Mouse (Mus musculus): Measurements from ENCODE around the gene Ap1m2. TPM values are rescaled to one million over a fixed set of nuclear protein-coding genes. Genes with fewer than 3 reads are reported as not detected.

Gene Ap1m2
- polyA plus RNA-seq, 1 experiment from 2014 or later = 53.2 TPM

DNA sequence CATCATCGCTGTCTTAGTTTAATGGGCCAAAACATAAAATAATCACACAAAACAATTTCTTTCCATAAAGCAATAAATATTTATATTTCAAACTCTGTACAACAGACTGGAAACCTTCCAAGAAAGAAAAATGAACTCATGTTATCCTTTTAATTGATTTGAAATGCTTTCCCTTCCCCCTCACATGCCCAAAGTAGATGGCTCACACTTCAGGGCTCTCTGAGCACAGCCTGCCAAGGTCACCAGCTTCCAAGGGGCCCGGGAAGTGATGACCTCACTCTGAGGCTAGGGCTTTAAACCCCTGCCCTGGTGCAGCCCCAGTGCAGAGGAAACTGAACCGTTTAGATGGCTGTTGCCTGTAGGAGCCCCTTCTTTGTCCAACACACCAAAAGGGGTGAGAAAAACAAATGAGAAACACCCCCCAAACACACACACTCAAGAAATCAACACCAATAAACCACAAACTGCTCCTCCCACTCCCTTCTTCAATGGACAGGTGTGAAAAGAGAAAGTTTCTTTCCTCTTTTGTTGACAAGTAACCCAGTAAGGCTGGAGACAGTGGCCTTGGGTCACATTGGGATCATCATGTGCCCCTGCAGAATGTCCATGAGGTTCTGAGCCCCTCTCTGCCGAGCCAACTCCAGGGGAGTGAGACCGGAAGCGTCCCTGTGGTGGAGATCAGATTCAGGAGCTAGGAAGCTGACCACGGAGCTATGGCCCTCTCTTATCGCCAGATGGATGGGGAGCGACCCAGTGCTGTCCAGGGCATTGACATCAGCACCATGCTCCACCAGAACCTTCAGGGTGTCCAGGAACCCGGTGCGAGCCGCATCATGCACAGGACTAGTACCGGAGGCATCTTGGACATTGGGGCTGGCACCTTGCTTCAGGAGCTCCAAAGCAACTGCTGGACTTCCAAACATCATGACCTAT is 23.5 kb downstream of the Ap1m2 start:
- Histone ChIP-seq H3K9ac (ENCODE audit: low read length) (peak overlapping the region; percentile 65), H3K27ac (ENCODE audit: low read length) (peak overlapping the region; percentile 91), H3K4me1 (replicated peaks; ENCODE audit: control insufficient read depth, insufficient read depth, low read length) (peaks cover 28% of the 10 kb centered on the region), H3K4me2 (ENCODE audit: low read depth, low read length) (peak overlapping the region; percentile 74), H3K9me3 (ENCODE audit: control insufficient read depth, low read length) (no peaks in the 10 kb centered on the region), H3K4me3 (ENCODE audit: low read length) (peak overlapping the region; percentile 85), H3K36me3 (ENCODE audit: control insufficient read depth, insufficient read depth, low read length) (peaks cover 6% of the 10 kb centered on the region; the same call in 1 of the 2 replicates), H3K27me3 (ENCODE audit: control insufficient read depth, insufficient read depth, low read depth, low read length) (no peaks in the 10 kb centered on the region)
- WGBS = 70% methylated on average over 13 of the region's 13 CpGs
- no peak for ATAC-seq (ENCODE audit: low read depth)

DNA sequence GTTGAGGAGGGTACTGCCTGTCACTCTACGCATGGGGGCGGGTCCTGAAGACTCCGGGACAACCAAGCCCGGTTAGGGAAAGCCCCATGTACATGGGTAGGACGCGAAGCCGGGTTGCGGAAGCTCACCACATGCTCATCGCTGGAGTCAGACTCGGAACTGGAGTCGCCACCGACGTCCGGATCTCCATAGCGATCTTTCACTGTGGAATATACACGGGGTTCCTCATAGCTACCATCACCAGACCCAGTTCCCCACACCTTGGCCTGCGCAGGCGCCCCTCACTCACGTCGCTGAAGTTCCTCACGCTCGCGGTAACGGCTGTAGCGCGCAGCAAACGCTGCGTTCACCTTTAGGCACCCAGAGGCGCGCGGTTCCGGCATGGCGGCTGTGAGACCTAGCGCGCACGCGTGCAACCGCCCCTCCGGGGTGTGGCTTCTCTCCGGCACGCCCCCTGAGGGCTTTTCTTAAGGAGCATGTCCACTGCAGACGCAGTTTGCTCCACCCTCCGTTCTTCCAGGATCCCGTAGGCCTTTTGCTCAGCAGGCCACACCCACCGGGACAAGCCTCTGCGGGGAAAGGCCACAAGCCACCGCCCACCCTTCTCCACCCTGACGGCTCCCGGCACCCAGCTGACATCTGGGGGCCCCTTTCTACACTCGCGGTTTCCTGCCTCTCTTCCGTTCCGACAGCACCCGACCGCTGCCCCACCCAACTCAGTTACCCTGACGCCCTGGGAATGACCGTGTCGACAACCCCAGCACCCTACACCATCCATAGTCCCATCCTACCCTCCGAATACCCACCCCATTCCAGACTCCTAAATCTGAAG is 24.4 kb downstream of the Ap1m2 start, which contains the start of gene Kri1:
Gene Kri1, minus strand, starts transcription at position 399 of the 832 bp plus-strand sequence.
- Histone ChIP-seq H3K27ac (ENCODE audit: low read length) (peak within 1 kb of the TSS; percentile 91), H3K9ac (ENCODE audit: low read length) (peak within 1 kb of the TSS; percentile 83), H3K4me2 (ENCODE audit: low read depth, low read length) (peak within 1 kb of the TSS; percentile 79), H3K4me1 (replicated peaks; ENCODE audit: control insufficient read depth, insufficient read depth, low read length) (peaks cover 28% of the 10 kb centered on the region), H3K9me3 (ENCODE audit: control insufficient read depth, low read length) (no peaks in the 10 kb centered on the region), H3K36me3 (ENCODE audit: control insufficient read depth, insufficient read depth, low read length) (peaks cover 8% of the 10 kb centered on the region; the same call in 1 of the 2 replicates), H3K27me3 (ENCODE audit: control insufficient read depth, insufficient read depth, low read depth, low read length) (no peaks in the 10 kb centered on the region), H3K4me3 (ENCODE audit: low read length) (peak within 1 kb of the TSS; percentile 85)
- peak; percentile 79 for ATAC-seq (ENCODE audit: low read depth)
- under 1% methylated on average over 59 of the region's 59 CpGs for WGBS

DNA sequence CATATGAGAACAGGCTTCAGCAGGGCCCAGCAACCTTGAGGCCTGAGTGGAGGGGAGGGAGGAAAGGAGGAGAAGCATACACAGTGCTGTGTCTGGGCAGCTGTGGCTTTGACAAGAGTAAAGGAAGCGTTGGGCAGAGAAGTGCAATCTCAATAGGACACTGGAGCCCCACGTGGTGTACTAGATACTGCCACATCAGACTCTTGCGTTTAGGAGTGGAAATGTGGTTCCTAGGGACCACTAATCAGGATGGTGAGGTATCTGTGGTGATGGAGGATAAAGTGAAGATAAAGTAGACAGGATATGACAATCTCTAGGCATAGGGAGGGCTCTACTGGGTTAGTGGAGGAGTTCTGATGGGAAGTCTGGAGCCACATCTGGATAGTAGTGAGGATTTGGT is 25.4 kb downstream of the Ap1m2 start:
- no peak for ATAC-seq (ENCODE audit: low read depth)
- peak overlapping the region; percentile 83 for H3K9ac ChIP-seq (ENCODE audit: low read length)

DNA sequence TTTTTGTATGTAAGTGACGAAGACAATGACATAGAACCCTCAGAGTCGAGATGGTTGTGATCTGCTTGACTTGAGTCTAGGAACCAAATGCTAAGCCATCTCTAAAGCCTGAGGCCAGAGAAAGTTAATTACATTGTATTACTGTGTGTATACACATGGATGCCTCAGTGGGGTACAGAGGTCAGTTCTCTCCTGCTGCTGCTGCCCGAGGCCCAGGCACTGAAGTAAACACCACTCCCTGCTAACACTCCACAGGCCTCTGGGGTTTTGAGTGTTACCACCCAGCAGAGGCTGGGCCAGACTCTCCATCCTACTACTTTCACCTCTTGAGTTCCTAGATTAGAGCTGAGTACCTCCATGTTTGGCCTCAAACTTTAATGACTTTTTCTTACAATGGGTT is 28.1 kb downstream of the Ap1m2 start:
- ATAC-seq (ENCODE audit: low read depth) = no peak
- Histone ChIP-seq H3K36me3 (ENCODE audit: control insufficient read depth, insufficient read depth, low read length) (peaks cover 32% of the 10 kb centered on the region), H3K27ac (ENCODE audit: low read length) (no peak overlapping the region), H3K9ac (ENCODE audit: low read length) (no peak overlapping the region), H3K4me3 (ENCODE audit: low read length) (no peak overlapping the region), H3K27me3 (ENCODE audit: control insufficient read depth, insufficient read depth, low read depth, low read length) (no peaks in the 10 kb centered on the region), H3K4me1 (replicated peaks; ENCODE audit: control insufficient read depth, insufficient read depth, low read length) (peaks cover 15% of the 10 kb centered on the region), H3K4me2 (ENCODE audit: low read depth, low read length) (no peak overlapping the region), H3K9me3 (ENCODE audit: control insufficient read depth, low read length) (no peaks in the 10 kb centered on the region)
- WGBS = 70% methylated on average over 3 of the region's 3 CpGs

More for the DNA sequence above, 25.4 kb downstream of the Ap1m2 start:
- Histone ChIP-seq H3K27me3 (ENCODE audit: control insufficient read depth, insufficient read depth, low read depth, low read length) (no peaks in the 10 kb centered on the region), H3K4me3 (ENCODE audit: low read length) (peak overlapping the region; percentile 85), H3K4me2 (ENCODE audit: low read depth, low read length) (peak overlapping the region; percentile 79), H3K27ac (ENCODE audit: low read length) (no peak overlapping the region), H3K36me3 (ENCODE audit: control insufficient read depth, insufficient read depth, low read length) (peaks cover 16% of the 10 kb centered on the region), H3K4me1 (replicated peaks; ENCODE audit: control insufficient read depth, insufficient read depth, low read length) (peaks cover 28% of the 10 kb centered on the region), H3K9me3 (ENCODE audit: control insufficient read depth, low read length) (no peaks in the 10 kb centered on the region)
- 50% methylated on average over 3 of the region's 3 CpGs for WGBS

DNA sequence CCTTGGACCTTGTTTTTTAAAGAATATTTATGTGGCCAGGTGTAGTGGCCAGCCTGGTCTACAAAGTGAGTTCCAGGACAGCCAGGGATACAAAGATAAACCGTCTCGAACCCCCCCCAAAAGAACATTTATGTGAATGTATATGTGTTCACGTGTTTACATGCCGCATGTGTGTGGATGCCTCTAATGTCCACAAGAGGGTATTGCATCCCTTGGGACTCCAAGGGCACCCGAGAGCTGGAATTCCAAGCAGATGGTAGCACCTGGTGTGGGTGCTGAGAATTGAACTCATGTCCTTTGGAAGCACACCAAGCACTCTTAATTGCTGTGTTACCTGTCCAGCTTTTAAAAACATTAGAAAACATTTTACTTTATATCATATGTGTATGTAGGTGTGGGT is 28.5 kb downstream of the Ap1m2 start:
- Histone ChIP-seq H3K9me3 (ENCODE audit: control insufficient read depth, low read length) (no peaks in the 10 kb centered on the region), H3K4me2 (ENCODE audit: low read depth, low read length) (no peak overlapping the region), H3K4me3 (ENCODE audit: low read length) (no peak overlapping the region), H3K4me1 (replicated peaks; ENCODE audit: control insufficient read depth, insufficient read depth, low read length) (peaks cover 11% of the 10 kb centered on the region), H3K36me3 (ENCODE audit: control insufficient read depth, insufficient read depth, low read length) (peaks cover 32% of the 10 kb centered on the region), H3K27me3 (ENCODE audit: control insufficient read depth, insufficient read depth, low read depth, low read length) (no peaks in the 10 kb centered on the region), H3K27ac (ENCODE audit: low read length) (no peak overlapping the region), H3K9ac (ENCODE audit: low read length) (no peak overlapping the region)
- no peak for ATAC-seq (ENCODE audit: low read depth)
- WGBS = 84% methylated on average over 5 of the region's 5 CpGs

DNA sequence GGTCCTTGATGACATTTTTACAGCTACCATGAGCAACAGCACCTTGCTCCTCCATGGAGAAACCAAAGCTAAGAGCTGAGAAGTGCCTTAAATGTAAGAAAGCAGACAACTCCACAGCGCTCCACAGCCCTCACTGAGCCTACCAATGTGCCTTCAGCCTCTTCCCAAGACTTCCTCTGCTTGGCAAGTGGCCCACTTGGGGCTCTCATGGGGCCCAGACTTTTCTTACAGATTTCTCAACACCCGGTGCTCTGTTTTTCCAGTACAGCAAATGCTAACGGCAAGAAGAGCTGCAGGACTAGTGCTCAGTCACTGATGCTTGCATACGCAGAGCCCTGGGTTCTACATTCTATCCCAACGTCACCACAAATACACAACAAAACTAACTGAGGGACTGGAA is 34.4 kb downstream of the Ap1m2 start:
- H3K4me1 ChIP-seq (replicated peaks; ENCODE audit: control insufficient read depth, insufficient read depth, low read length) = no peaks in the 10 kb centered on the region
- H3K4me2 ChIP-seq (ENCODE audit: low read depth, low read length) = no peak overlapping the region
- no peak overlapping the region for H3K27ac ChIP-seq (ENCODE audit: low read length)
- ATAC-seq (ENCODE audit: low read depth) = no peak
- H3K4me3 ChIP-seq (ENCODE audit: low read length) = no peak overlapping the region
- H3K27me3 ChIP-seq (ENCODE audit: control insufficient read depth, insufficient read depth, low read depth, low read length) = no peaks in the 10 kb centered on the region
- H3K36me3 ChIP-seq (ENCODE audit: control insufficient read depth, insufficient read depth, low read length) = peaks cover 61% of the 10 kb centered on the region
- no peak overlapping the region for H3K9ac ChIP-seq (ENCODE audit: low read length)
- H3K9me3 ChIP-seq (ENCODE audit: control insufficient read depth, low read length) = no peaks in the 10 kb centered on the region
- 85% methylated on average over 5 of the region's 5 CpGs for WGBS

DNA sequence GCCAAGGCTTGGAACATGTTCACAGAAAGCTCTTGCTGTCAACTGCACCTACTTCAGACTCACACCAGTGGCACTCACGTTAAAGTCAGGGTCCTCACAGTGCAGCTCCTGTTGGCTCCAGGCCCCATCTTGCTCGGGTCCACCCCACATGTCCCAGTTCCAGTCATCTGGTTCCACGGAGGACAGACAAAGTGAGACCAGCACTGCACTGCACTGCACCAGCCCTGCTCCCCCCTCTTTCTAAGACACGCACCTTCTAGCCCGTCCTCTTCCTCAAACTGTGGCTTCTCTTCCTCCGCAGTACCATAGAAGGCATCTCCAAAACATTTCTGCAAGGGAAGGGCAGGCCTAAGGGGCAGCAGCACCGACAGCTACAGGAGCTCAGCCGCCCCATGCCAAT is 35.8 kb downstream of the Ap1m2 start:
- 80% methylated on average over 8 of the region's 8 CpGs for WGBS
- Histone ChIP-seq H3K36me3 (ENCODE audit: control insufficient read depth, insufficient read depth, low read length) (peaks cover 60% of the 10 kb centered on the region), H3K27ac (ENCODE audit: low read length) (no peak overlapping the region), H3K4me2 (ENCODE audit: low read depth, low read length) (no peak overlapping the region), H3K27me3 (ENCODE audit: control insufficient read depth, insufficient read depth, low read depth, low read length) (no peaks in the 10 kb centered on the region), H3K4me1 (replicated peaks; ENCODE audit: control insufficient read depth, insufficient read depth, low read length) (no peaks in the 10 kb centered on the region), H3K9ac (ENCODE audit: low read length) (no peak overlapping the region), H3K9me3 (ENCODE audit: control insufficient read depth, low read length) (no peaks in the 10 kb centered on the region), H3K4me3 (ENCODE audit: low read length) (no peak overlapping the region)
- no peak for ATAC-seq (ENCODE audit: low read depth)

DNA sequence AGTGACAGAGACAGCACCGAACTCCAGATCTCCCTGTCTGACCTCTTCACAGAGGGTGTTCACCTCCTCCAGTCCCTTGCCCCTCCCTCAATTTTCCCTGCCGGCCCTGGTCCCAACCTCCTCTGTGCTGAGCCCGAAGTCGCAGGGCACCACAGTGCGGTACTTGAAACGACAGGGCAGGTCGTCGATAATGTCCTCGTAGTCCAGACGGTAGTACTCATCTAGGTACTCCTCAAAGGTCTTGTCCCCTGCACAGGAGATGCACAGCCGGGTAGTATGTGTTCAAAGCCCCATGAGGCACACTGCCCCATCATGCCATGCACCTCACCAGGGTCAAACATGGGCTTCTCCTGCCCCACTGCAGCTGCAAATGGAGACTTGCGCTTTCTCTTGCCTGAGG is 36.4 kb downstream of the Ap1m2 start:
- H3K27ac ChIP-seq (ENCODE audit: low read length) = no peak overlapping the region
- H3K36me3 ChIP-seq (ENCODE audit: control insufficient read depth, insufficient read depth, low read length) = peaks cover 62% of the 10 kb centered on the region
- no peak overlapping the region for H3K4me2 ChIP-seq (ENCODE audit: low read depth, low read length)
- no peaks in the 10 kb centered on the region for H3K4me1 ChIP-seq (replicated peaks; ENCODE audit: control insufficient read depth, insufficient read depth, low read length)
- 83% methylated on average over 12 of the region's 12 CpGs for WGBS
- no peak for ATAC-seq (ENCODE audit: low read depth)
- no peaks in the 10 kb centered on the region for H3K9me3 ChIP-seq (ENCODE audit: control insufficient read depth, low read length)
- no peak overlapping the region for H3K9ac ChIP-seq (ENCODE audit: low read length)
- H3K27me3 ChIP-seq (ENCODE audit: control insufficient read depth, insufficient read depth, low read depth, low read length) = no peaks in the 10 kb centered on the region
- no peak overlapping the region for H3K4me3 ChIP-seq (ENCODE audit: low read length)
